Mouse (Mus musculus) embryonic facial prominence, embryonic 13.5 days (tissue): ENCODE results near the gene Mybph. TPM values are rescaled to one million over a fixed set of nuclear protein-coding genes. Genes with fewer than 3 reads are reported as not detected.

ENCODE experiments used
- ATAC-seq: fragments of 200-750 bp; cut with Nextera tagmentation; 2 replicates; pipeline ENCODE4 v1.8.0; 2017; ENCODE audit warnings: low read depth; ENCODE audit not compliant: insufficient number of reproducible peaks, insufficient read depth, low FRiP score, low TSS enrichment
- H3K27ac ChIP-seq: fragments of 300-500 bp; sonication (generic); 2 replicates; pipeline ENCODE4 v1.5.1; 2015; ENCODE audit warnings: moderate library complexity, mild to moderate bottlenecking, inconsistent platforms
- H3K27me3 ChIP-seq: fragments of 300-500 bp; sonication (generic); 2 replicates; pipeline ENCODE4 v1.6.1; 2015; ENCODE audit warnings: mild to moderate bottlenecking, inconsistent platforms
- H3K36me3 ChIP-seq: fragments of 300-500 bp; sonication (generic); 2 replicates; pipeline ENCODE4 v1.6.1; 2015; ENCODE audit warnings: mild to moderate bottlenecking, inconsistent platforms
- H3K4me1 ChIP-seq: fragments of 300-500 bp; sonication (generic); 2 replicates; pipeline ENCODE4 v1.6.1; 2015; ENCODE audit warnings: inconsistent platforms
- H3K4me2 ChIP-seq: fragments of 300-500 bp; sonication (generic); 2 replicates; pipeline ENCODE4 v1.6.1; 2015; ENCODE audit warnings: moderate library complexity, mild to moderate bottlenecking, inconsistent platforms
- H3K4me3 ChIP-seq: fragments of 300-500 bp; sonication (generic); 2 replicates; pipeline ENCODE4 v1.5.1; 2015; ENCODE audit warnings: mild to moderate bottlenecking, inconsistent platforms
- H3K9ac ChIP-seq: fragments of 300-500 bp; sonication (generic); 2 replicates; pipeline ENCODE4 v1.6.1; 2015; ENCODE audit warnings: mild to moderate bottlenecking, inconsistent platforms
- H3K9me3 ChIP-seq: fragments of 300-500 bp; sonication (generic); 2 replicates; pipeline ENCODE4 v1.6.1; 2016; ENCODE audit warnings: inconsistent platforms
- WGBS: fragments of 180-500 bp; shearing (Covaris S2); methylation state at CpG from one replicate; pipeline ENCODE4 v1.1.7; 2015; ENCODE audit warnings: mixed read lengths; 5-methylcytosine and 5-hydroxymethylcytosine counted together
- polyA plus RNA-seq: library from polyadenylated mRNA; unstranded; fragments of >200 nt; fragmentation: Nextera tagmentation; extraction: Ambion mirVana; gene quantifications from 2 replicates; pipeline ENCODE4 v1.2.1, GENCODE M21; 2015

The Mybph gene
- polyA plus RNA-seq, 1 experiment from 2014 or later, result 9.9 TPM

GRCm38 (mm10) chr1:134229806-134230575 is 36.7 kb downstream of the Mybph start:
- no peak for ATAC-seq
- Histone ChIP-seq H3K36me3 (no peaks in the 10 kb centered on the region), H3K27me3 (peaks cover 23% of the 10 kb centered on the region), H3K27ac (no peak overlapping the region), H3K4me1 (peaks cover 16% of the 10 kb centered on the region), H3K4me2 (no peak overlapping the region), H3K4me3 (no peak overlapping the region), H3K9ac (no peak overlapping the region), H3K9me3 (no peaks in the 10 kb centered on the region)
- 69% methylated on average over 5 of the region's 5 CpGs for WGBS

- Histone ChIP-seq H3K27ac (no peak overlapping the region), H3K4me1 (peaks cover 23% of the 10 kb centered on the region), H3K9ac (no peak overlapping the region), H3K36me3 (no peaks in the 10 kb centered on the region), H3K9me3 (no peaks in the 10 kb centered on the region), H3K27me3 (peaks cover 31% of the 10 kb centered on the region), H3K4me3 (no peak overlapping the region), H3K4me2 (no peak overlapping the region)
- 84% methylated on average over 10 of the region's 10 CpGs for WGBS
- no peak for ATAC-seq
Measured at GRCm38 (mm10) chr1:134230638-134231228, 37.5 kb downstream of the Mybph start.

- no peaks in the 10 kb centered on the region for H3K9me3 ChIP-seq
- H3K4me1 ChIP-seq, result peaks cover 28% of the 10 kb centered on the region
- H3K4me2 ChIP-seq, result no peak overlapping the region
- H3K27ac ChIP-seq, result no peak overlapping the region
- peaks cover 36% of the 10 kb centered on the region for H3K27me3 ChIP-seq
- no peaks in the 10 kb centered on the region for H3K36me3 ChIP-seq
- no peak overlapping the region for H3K9ac ChIP-seq
- ATAC-seq, result no peak
- H3K4me3 ChIP-seq, result no peak overlapping the region
- WGBS, result 80% methylated on average over 3 of the region's 3 CpGs
Measured at GRCm38 (mm10) chr1:134231270-134231669, 38.0 kb downstream of the Mybph start.

- peaks cover 28% of the 10 kb centered on the region for H3K4me1 ChIP-seq
- H3K4me3 ChIP-seq, result no peak overlapping the region
- WGBS, result 70% methylated on average over 3 of the region's 3 CpGs
- no peak for ATAC-seq
- H3K9ac ChIP-seq, result no peak overlapping the region
- no peaks in the 10 kb centered on the region for H3K9me3 ChIP-seq
- H3K36me3 ChIP-seq, result no peaks in the 10 kb centered on the region
- H3K4me2 ChIP-seq, result no peak overlapping the region
- peaks cover 40% of the 10 kb centered on the region for H3K27me3 ChIP-seq
- no peak overlapping the region for H3K27ac ChIP-seq
Measured at GRCm38 (mm10) chr1:134231681-134232080, 38.4 kb downstream of the Mybph start.

- 67% methylated on average over 8 of the region's 8 CpGs for WGBS
- ATAC-seq, result no peak
- Histone ChIP-seq H3K27me3 (peaks cover 46% of the 10 kb centered on the region), H3K9ac (no peak overlapping the region), H3K4me2 (no peak overlapping the region), H3K36me3 (no peaks in the 10 kb centered on the region), H3K4me3 (no peak overlapping the region), H3K9me3 (no peaks in the 10 kb centered on the region), H3K4me1 (peaks cover 28% of the 10 kb centered on the region), H3K27ac (no peak overlapping the region)
Measured at GRCm38 (mm10) chr1:134232326-134232725, 39.1 kb downstream of the Mybph start.

- WGBS, result 45% methylated on average over 12 of the region's 12 CpGs
- peaks cover 51% of the 10 kb centered on the region for H3K27me3 ChIP-seq
- no peaks in the 10 kb centered on the region for H3K9me3 ChIP-seq
- H3K4me3 ChIP-seq, result no peak overlapping the region
- H3K9ac ChIP-seq, result no peak overlapping the region
- H3K4me2 ChIP-seq, result no peak overlapping the region
- no peak overlapping the region for H3K27ac ChIP-seq
- no peaks in the 10 kb centered on the region for H3K36me3 ChIP-seq
- no peak for ATAC-seq
- peaks cover 28% of the 10 kb centered on the region for H3K4me1 ChIP-seq
Measured at GRCm38 (mm10) chr1:134232778-134233531, 39.7 kb downstream of the Mybph start.

- no peak for ATAC-seq
- no peak overlapping the region for H3K9ac ChIP-seq
- no peaks in the 10 kb centered on the region for H3K36me3 ChIP-seq
- peak overlapping the region; percentile 51 for H3K4me3 ChIP-seq
- H3K4me1 ChIP-seq, result peaks cover 28% of the 10 kb centered on the region
- H3K27ac ChIP-seq, result no peak overlapping the region
- WGBS, result 48% methylated on average over 19 of the region's 19 CpGs
- H3K27me3 ChIP-seq, result peaks cover 51% of the 10 kb centered on the region
- H3K4me2 ChIP-seq, result peak overlapping the region; percentile 95
- H3K9me3 ChIP-seq, result no peaks in the 10 kb centered on the region
Measured at GRCm38 (mm10) chr1:134233681-134234454, 40.6 kb downstream of the Mybph start.

- H3K27me3 ChIP-seq, result peaks cover 51% of the 10 kb centered on the region
- ATAC-seq, result no peak
- H3K4me1 ChIP-seq, result peaks cover 28% of the 10 kb centered on the region
- peak overlapping the region; percentile 66 for H3K9ac ChIP-seq
- peak overlapping the region; percentile 51 for H3K4me3 ChIP-seq
- no peak overlapping the region for H3K27ac ChIP-seq
- 1% methylated on average over 41 of the region's 41 CpGs for WGBS
- no peaks in the 10 kb centered on the region for H3K36me3 ChIP-seq
- no peaks in the 10 kb centered on the region for H3K9me3 ChIP-seq
- H3K4me2 ChIP-seq, result peak overlapping the region; percentile 95
Measured at GRCm38 (mm10) chr1:134234455-134235390, 41.5 kb downstream of the Mybph start.

GRCm38 (mm10) chr1:134235391-134235921 is 42.2 kb downstream of the Mybph start, which contains the start of gene Adora1:
TSS of gene Adora1 (minus strand) at chr1:134235431.
- no peaks in the 10 kb centered on the region for H3K9me3 ChIP-seq
- H3K27me3 ChIP-seq, result peaks cover 55% of the 10 kb centered on the region
- peaks cover 28% of the 10 kb centered on the region for H3K4me1 ChIP-seq
- H3K9ac ChIP-seq, result peak within 1 kb of the TSS; percentile 66
- H3K4me3 ChIP-seq, result peak within 1 kb of the TSS; percentile 51
- WGBS, result under 1% methylated on average over 30 of the region's 37 CpGs
- no peak for ATAC-seq
- H3K27ac ChIP-seq, result no peak within 1 kb of the TSS
- H3K36me3 ChIP-seq, result no peaks in the 10 kb centered on the region
- peak within 1 kb of the TSS; percentile 95 for H3K4me2 ChIP-seq

GRCm38 (mm10) chr1:134236142-134236541 is 42.9 kb downstream of the Mybph start:
- H3K4me3 ChIP-seq, result no peak overlapping the region
- H3K36me3 ChIP-seq, result no peaks in the 10 kb centered on the region
- H3K9me3 ChIP-seq, result no peaks in the 10 kb centered on the region
- no peak overlapping the region; the same call in 1 of the 2 replicates for H3K9ac ChIP-seq
- ATAC-seq, result no peak
- WGBS, result 38% methylated on average over 3 of the region's 3 CpGs
- H3K4me2 ChIP-seq, result peak overlapping the region; percentile 95; the same call in 1 of the 2 replicates
- H3K27ac ChIP-seq, result no peak overlapping the region
- peaks cover 28% of the 10 kb centered on the region for H3K4me1 ChIP-seq
- H3K27me3 ChIP-seq, result peaks cover 55% of the 10 kb centered on the region
